Mouse (Mus musculus) ES-Bruce4 (cell line): ENCODE data around the gene Gzmc. TPM values are rescaled to one million over a fixed set of nuclear protein-coding genes. Genes with fewer than 3 reads are reported as not detected.

Experiments
- H3K27ac ChIP-seq: 2 replicates; pipeline ENCODE4 v1.5.1; 2012; ENCODE audit warnings: low read length, inconsistent platforms; ENCODE audit not compliant: insufficient read depth
- H3K27me3 ChIP-seq: 2 replicates; pipeline ENCODE4 v1.6.1; 2012; ENCODE audit warnings: mild to moderate bottlenecking, low read length, inconsistent platforms; ENCODE audit not compliant: control insufficient read depth, poor library complexity, insufficient read depth, severe bottlenecking
- H3K36me3 ChIP-seq: 2 replicates; pipeline ENCODE4 v1.6.1; 2012; ENCODE audit warnings: inconsistent platforms, mild to moderate bottlenecking, low read length, moderate library complexity; ENCODE audit not compliant: control insufficient read depth, poor library complexity, insufficient read depth, severe bottlenecking
- H3K4me1 ChIP-seq: one replicate; pipeline ENCODE4 v1.8.1; 2011; ENCODE audit warnings: low read length; ENCODE audit not compliant: control insufficient read depth, insufficient read depth
- H3K4me3 ChIP-seq: 2 replicates; pipeline ENCODE4 v1.5.1; 2011; ENCODE audit warnings: low read depth, mild to moderate bottlenecking, low read length
- H3K9ac ChIP-seq: 2 replicates; pipeline ENCODE4 v1.6.1; 2012; ENCODE audit warnings: low read depth, mild to moderate bottlenecking, inconsistent platforms; ENCODE audit not compliant: poor library complexity, severe bottlenecking
- H3K9me3 ChIP-seq: replicated peaks from 2 replicates; pipeline ENCODE4 v1.6.1; 2012; ENCODE audit warnings: mild to moderate bottlenecking, low read length, inconsistent platforms; ENCODE audit not compliant: control insufficient read depth, poor library complexity, insufficient read depth, severe bottlenecking
- CTCF ChIP-seq: IDR thresholded peaks from one replicate; pipeline ENCODE4 v1.8.1; 2011; ENCODE audit warnings: low read depth, low read length
- EP300 ChIP-seq: IDR thresholded peaks from 2 replicates; pipeline ENCODE4 v1.6.1; 2011; ENCODE audit warnings: low read depth, low read length; ENCODE audit not compliant: insufficient read depth
- POLR2A ChIP-seq: IDR thresholded peaks from one replicate; pipeline ENCODE4 v1.8.1; 2011; ENCODE audit warnings: low read length; ENCODE audit not compliant: insufficient read depth
- polyA plus RNA-seq: library from polyadenylated mRNA; stranded (reverse); fragments of >200 nt; gene quantifications from 2 replicates; pipeline ENCODE4 v1.2.4, GENCODE M21; 2011; ENCODE audit warnings: low read depth; ENCODE audit not compliant: missing spikeins, insufficient read depth, insufficient read length

Gzmc gene
- polyA plus RNA-seq, 1 experiment = not detected

- no peak overlapping the region for H3K4me3 ChIP-seq
- H3K4me1 ChIP-seq = no peaks in the 10 kb centered on the region
- H3K9me3 ChIP-seq = no peaks in the 10 kb centered on the region
- H3K36me3 ChIP-seq = no peaks in the 10 kb centered on the region
- TF ChIP-seq CTCF = peak; percentile 81
- TF ChIP-seq POLR2A = no peak
- no peaks in the 10 kb centered on the region for H3K27me3 ChIP-seq
- no peak overlapping the region for H3K9ac ChIP-seq
- no peak overlapping the region for H3K27ac ChIP-seq
These were observed 47.5 kb downstream of the Gzmc start for GRCm38 (mm10) chr14:56186946-56187345.

GRCm38 (mm10) chr14:56186521-56186920 is 47.9 kb downstream of the Gzmc start:
- H3K9ac ChIP-seq = no peak overlapping the region
- no peak overlapping the region for H3K4me3 ChIP-seq
- no peaks in the 10 kb centered on the region for H3K27me3 ChIP-seq
- no peaks in the 10 kb centered on the region for H3K4me1 ChIP-seq
- H3K9me3 ChIP-seq = no peaks in the 10 kb centered on the region
- H3K27ac ChIP-seq = no peak overlapping the region
- TF ChIP-seq CTCF (no peak), POLR2A (no peak), EP300 (no peak)
- H3K36me3 ChIP-seq = no peaks in the 10 kb centered on the region

Other genes starting within 250 kb of the Gzmc start
- not detected in 2 replicates for gene Mcpt1, start 216.7 kb downstream of the Gzmc start, polyA plus RNA-seq
- not detected in 2 replicates for gene Mcpt9, start 204.2 kb downstream of the Gzmc start, polyA plus RNA-seq
- gene Mcpt2, start 192.6 kb downstream of the Gzmc start, polyA plus RNA-seq = not detected in 2 replicates
- gene Mcpt4, start 172.3 kb downstream of the Gzmc start, polyA plus RNA-seq = not detected in 2 replicates
- gene Mcpt8, start 149.4 kb downstream of the Gzmc start, polyA plus RNA-seq = not detected in 2 replicates
- gene Ctsg, start 132.1 kb downstream of the Gzmc start, polyA plus RNA-seq = not detected in 2 replicates
- gene Gzme, start 114.0 kb downstream of the Gzmc start, polyA plus RNA-seq = not detected in 2 replicates
- gene Gzmd, start 102.0 kb downstream of the Gzmc start, polyA plus RNA-seq = not detected in 2 replicates
- not detected in 2 replicates for gene Gzmg, start 75.1 kb downstream of the Gzmc start, polyA plus RNA-seq
- gene Gzmn, start 60.1 kb downstream of the Gzmc start, polyA plus RNA-seq = not detected in 2 replicates
- not detected in 2 replicates for gene Gzmf, start 23.2 kb downstream of the Gzmc start, polyA plus RNA-seq
- gene Gzmb, start 27.6 kb upstream of the Gzmc start, polyA plus RNA-seq = not detected in 2 replicates
- gene Atp12a, start 130.4 kb upstream of the Gzmc start, polyA plus RNA-seq = 1.7 and 1.9 TPM in 2 replicates
- 70.2 and 70.7 TPM in 2 replicates for gene Rnf17, start 167.9 kb upstream of the Gzmc start, polyA plus RNA-seq